Mouse (Mus musculus): ENCODE measurements at regions not wholly inside any gene's neighbourhood (a gene's known extent, or its start where the extent isn't known, plus 50 kb on each side); places are given as distances from the start of the nearest gene placed in this dataset.

GRCm38 (mm10) chr9:94467846-94468245, 70.0 kb downstream of the 1190002N15Rik start:
- DNase-seq (ENCODE audit: low spot score) = no peak

- DNase-seq (ENCODE audit: low spot score) = peak; percentile 9
These were observed 81.8 kb downstream of the 1190002N15Rik start for GRCm38 (mm10) chr9:94456085-94456531.

GRCm38 (mm10) chr9:94455466-94455865, 82.4 kb downstream of the 1190002N15Rik start:
- no peak for DNase-seq (ENCODE audit: low spot score)

- no peak for DNase-seq (ENCODE audit: low spot score)
These were observed 88.0 kb downstream of the 1190002N15Rik start for GRCm38 (mm10) chr9:94449911-94450310.

GRCm38 (mm10) chr9:94446182-94446763, 91.6 kb downstream of the 1190002N15Rik start:
- no peak for DNase-seq (ENCODE audit: low spot score)

GRCm38 (mm10) chr9:94444140-94444789, 93.6 kb downstream of the 1190002N15Rik start:
- no peak for DNase-seq (ENCODE audit: low spot score)

GRCm38 (mm10) chr9:94441393-94441792, 96.5 kb downstream of the 1190002N15Rik start:
- no peak for DNase-seq (ENCODE audit: low spot score)

- no peak for DNase-seq (ENCODE audit: low spot score)
These were observed 104.4 kb downstream of the 1190002N15Rik start for GRCm38 (mm10) chr9:94433468-94433867.

- no peak for DNase-seq (ENCODE audit: low spot score)
These were observed 105.6 kb downstream of the 1190002N15Rik start for GRCm38 (mm10) chr9:94432144-94432747.

GRCm38 (mm10) chr9:94431540-94431939, 106.3 kb downstream of the 1190002N15Rik start:
- DNase-seq (ENCODE audit: low spot score) = no peak

- DNase-seq (ENCODE audit: low spot score) = no peak
These were observed 106.9 kb downstream of the 1190002N15Rik start for GRCm38 (mm10) chr9:94430996-94431395.

- no peak for DNase-seq (ENCODE audit: low spot score)
These were observed 111.1 kb downstream of the 1190002N15Rik start for GRCm38 (mm10) chr9:94426740-94427139.

GRCm38 (mm10) chr9:94425804-94426203, 112.1 kb downstream of the 1190002N15Rik start:
- DNase-seq (ENCODE audit: low spot score) = no peak

GRCm38 (mm10) chr9:94424438-94425135, 113.3 kb downstream of the 1190002N15Rik start:
- DNase-seq (ENCODE audit: low spot score) = no peak

GRCm38 (mm10) chr9:94410546-94410945, 127.3 kb downstream of the 1190002N15Rik start:
- no peak for DNase-seq (ENCODE audit: low spot score)

GRCm38 (mm10) chr9:94410042-94410441, 127.8 kb downstream of the 1190002N15Rik start:
- DNase-seq (ENCODE audit: low spot score) = no peak

GRCm38 (mm10) chr9:94408635-94409323, 129.1 kb downstream of the 1190002N15Rik start:
- DNase-seq (ENCODE audit: low spot score) = peak; percentile 8

- no peak for DNase-seq (ENCODE audit: low spot score)
These were observed 130.2 kb downstream of the 1190002N15Rik start for GRCm38 (mm10) chr9:94407671-94408070.

- no peak for DNase-seq (ENCODE audit: low spot score)
These were observed 133.3 kb downstream of the 1190002N15Rik start for GRCm38 (mm10) chr9:94404551-94404950.

GRCm38 (mm10) chr9:94400596-94400995, 137.3 kb downstream of the 1190002N15Rik start:
- DNase-seq (ENCODE audit: low spot score) = no peak

GRCm38 (mm10) chr9:94395215-94395614, 142.7 kb downstream of the 1190002N15Rik start:
- DNase-seq (ENCODE audit: low spot score) = no peak

GRCm38 (mm10) chr9:94386190-94386589, 151.7 kb downstream of the 1190002N15Rik start:
- no peak for DNase-seq (ENCODE audit: low spot score)
